Mouse (Mus musculus): Measurements from ENCODE around the gene Met.

GRCm38 (mm10) chr6:17612652-17613051 lies 149.1 kb downstream of the Met start:
- TF ChIP-seq POLR2A (IDR thresholded peaks at IDR 0.05; ENCODE audit: low read depth, low read length) (no peak), CTCF (IDR thresholded peaks at IDR 0.05; ENCODE audit: borderline replicate concordance, insufficient read depth, low read length) (no peak)
